ENCODE assay signal across 1 mouse cellular context in the genomic region with DNA sequence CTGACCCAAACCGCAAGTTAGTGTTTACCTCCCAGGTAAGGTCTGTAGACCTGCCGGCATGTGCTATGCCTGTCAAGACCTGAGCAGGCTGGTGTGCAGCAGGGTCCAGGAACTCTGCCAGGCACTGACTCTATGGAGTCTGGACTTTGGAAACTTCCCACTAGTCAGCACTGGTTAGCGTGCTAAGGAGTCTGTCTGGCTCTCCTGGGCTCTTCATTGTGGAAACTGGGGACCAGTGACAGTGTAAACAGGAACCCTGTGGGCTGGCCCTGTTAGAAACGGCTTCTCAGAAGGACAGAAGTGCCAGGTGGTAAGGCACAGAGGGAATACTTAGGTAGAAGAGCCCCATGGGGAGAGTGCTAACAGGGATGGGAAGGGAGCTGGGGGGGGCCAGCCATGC.
TF ChIP-seq lines count a peak whose summit lies in the region.

No protein-coding gene starts in this region.

TF ChIP-seq in MEL, 35 proteins besides CTCF, POLR2A, EP300 and RAD21 (continued from another document):
- no peak for TF ChIP-seq MAFK (IDR thresholded peaks at IDR 0.05; ENCODE audit: borderline replicate concordance, low read depth, low read length)
- no peak for TF ChIP-seq HCFC1 (IDR thresholded peaks at IDR 0.05; ENCODE audit: low read depth, low read length)
- TF ChIP-seq KAT2A (conservative IDR thresholded peaks at IDR 0.05; ENCODE audit: low read depth, low read length) = no peak
- no peak for TF ChIP-seq POLR2AphosphoS2 (IDR thresholded peaks at IDR 0.05; ENCODE audit: low read length)
- TF ChIP-seq MAX (IDR thresholded peaks at IDR 0.05; ENCODE audit: low read length) = no peak
